20 mouse cellular contexts compared by ENCODE assay signal in the genomic region with DNA sequence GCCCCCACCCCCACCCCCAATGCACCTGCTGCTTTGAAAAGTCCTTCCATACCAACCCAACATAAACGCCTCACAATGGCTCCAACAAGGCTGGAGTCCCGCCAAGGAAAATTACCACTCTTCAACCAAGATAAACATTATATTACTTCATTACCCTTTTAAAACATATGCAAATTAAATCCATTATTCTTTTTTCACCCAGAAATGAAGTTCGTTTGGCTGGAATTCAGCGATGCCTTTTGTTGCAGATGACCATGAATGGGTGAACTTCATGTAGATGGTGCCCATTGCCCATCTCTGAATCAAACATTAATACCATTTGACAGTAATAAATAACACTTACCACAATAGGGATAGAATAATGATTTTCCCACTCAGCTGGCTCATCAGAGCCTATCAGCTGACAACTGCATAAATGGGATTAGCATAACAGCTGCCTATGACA.
DNase-seq lines count a peak whose midpoint lies in the region; ATAC-seq and TF ChIP-seq lines count a peak whose summit lies in the region.
"Had no signal": no experiment of that assay in that cellular context is flagged by ENCODE, and none has a peak within 500 bp of the region (broad histone marks: within the 10 kb centered on the region; RNA-seq: fewer than 3 reads in every experiment).

No protein-coding gene starts in this region.

- H3K9ac ChIP-seq in hindbrain, embryonic 11.5 days (ENCODE audit: low read depth, low read length), result no peak overlapping the region
- H3K9ac ChIP-seq in hindbrain, embryonic 16.5 days (ENCODE audit: low read depth, low read length), result no peak overlapping the region
- no peak overlapping the region for H3K9ac ChIP-seq in hindbrain, embryonic 14.5 days
- H3K9ac ChIP-seq in lung, postnatal 0 days (replicated peaks; ENCODE audit: low read depth), result no peak overlapping the region
- H3K9ac ChIP-seq: limb, embryonic 15.5 days; liver, embryonic 15.5 days; neural tube, embryonic 12.5 days had no signal

- TF ChIP-seq EP300 in lung, postnatal 0 days (IDR thresholded peaks at IDR 0.05), result no peak

- H3K27me3 ChIP-seq in hindbrain, embryonic 11.5 days (ENCODE audit: control insufficient read depth, insufficient read depth, low read length), result no peaks in the 10 kb centered on the region
- no peaks in the 10 kb centered on the region for H3K27me3 ChIP-seq in hindbrain, embryonic 16.5 days (replicated peaks; ENCODE audit: control insufficient read depth, insufficient read depth, low read length)
- H3K27me3 ChIP-seq in hindbrain, embryonic 14.5 days (ENCODE audit: control insufficient read depth, insufficient read depth, low read length), result no peaks in the 10 kb centered on the region
- no peaks in the 10 kb centered on the region for H3K27me3 ChIP-seq in lung, postnatal 0 days (replicated peaks; ENCODE audit: insufficient read depth, low read length)
- H3K27me3 ChIP-seq: CH12.LX; limb, embryonic 15.5 days; liver, embryonic 15.5 days; neural tube, embryonic 12.5 days had no signal

- H3K4me3 ChIP-seq in hindbrain, embryonic 11.5 days (ENCODE audit: low read depth, low read length), result no peak overlapping the region
- H3K4me3 ChIP-seq in hindbrain, embryonic 16.5 days (ENCODE audit: low read length), result no peak overlapping the region
- H3K4me3 ChIP-seq in hindbrain, embryonic 14.5 days (replicated peaks; ENCODE audit: low read length), result no peak overlapping the region
- H3K4me3 ChIP-seq in lung, postnatal 0 days (ENCODE audit: low read depth, low read length), result no peak overlapping the region
- H3K4me3 ChIP-seq: layer of hippocampus, adult 2 months; limb, embryonic 15.5 days; liver, embryonic 15.5 days; neural tube, embryonic 12.5 days had no signal

- H3K4me2 ChIP-seq in hindbrain, embryonic 11.5 days (replicated peaks; ENCODE audit: low read depth, low read length), result no peak overlapping the region
- no peak overlapping the region for H3K4me2 ChIP-seq in hindbrain, embryonic 16.5 days (ENCODE audit: low read length)
- H3K4me2 ChIP-seq in hindbrain, embryonic 14.5 days (replicated peaks), result no peak overlapping the region
- no peak overlapping the region for H3K4me2 ChIP-seq in lung, postnatal 0 days (replicated peaks; ENCODE audit: low read depth, low read length)
- H3K4me2 ChIP-seq: limb, embryonic 15.5 days; liver, embryonic 15.5 days; neural tube, embryonic 12.5 days had no signal

- no peaks in the 10 kb centered on the region for H3K4me1 ChIP-seq in hindbrain, embryonic 11.5 days (replicated peaks; ENCODE audit: control insufficient read depth, insufficient read depth, low read length)
- 0 out of 2 replicates have a peak, but pooled peaks cover 3% of the 10 kb centered on the region for H3K4me1 ChIP-seq in hindbrain, embryonic 16.5 days (ENCODE audit: control insufficient read depth, insufficient read depth, low read depth, low read length)
- H3K4me1 ChIP-seq in hindbrain, embryonic 14.5 days (replicated peaks; ENCODE audit: control insufficient read depth, insufficient read depth, low read length), result no peaks in the 10 kb centered on the region
- H3K4me1 ChIP-seq in lung, postnatal 0 days (ENCODE audit: insufficient read depth, low read depth, low read length), result no peaks in the 10 kb centered on the region
- H3K4me1 ChIP-seq: limb, embryonic 15.5 days; liver, embryonic 15.5 days; neural tube, embryonic 12.5 days had no signal

- peak; percentile 45; the same call in 1 of the 2 replicates for ATAC-seq in hindbrain, embryonic 11.5 days (ENCODE audit: low FRiP score)
- ATAC-seq in hindbrain, embryonic 16.5 days, result no peak
- ATAC-seq in hindbrain, embryonic 14.5 days (ENCODE audit: low FRiP score), result no peak; the same call in 1 of the 2 replicates
- no peak for ATAC-seq in granulocyte monocyte progenitor cell, adult 5-6 weeks (replicated peaks; ENCODE audit: poor library complexity, severe bottlenecking)
- no peak for ATAC-seq in lung, postnatal 0 days

- no peak overlapping the region for H3K27ac ChIP-seq in hindbrain, embryonic 11.5 days (ENCODE audit: low read depth, low read length)
- H3K27ac ChIP-seq in hindbrain, embryonic 16.5 days (ENCODE audit: low read depth, low read length), result no peak overlapping the region
- no peak overlapping the region for H3K27ac ChIP-seq in hindbrain, embryonic 14.5 days
- H3K27ac ChIP-seq in lung, postnatal 0 days (ENCODE audit: low read length), result no peak overlapping the region
- H3K27ac ChIP-seq: kidney, postnatal 0 days; limb, embryonic 15.5 days; liver, embryonic 15.5 days; neural tube, embryonic 12.5 days had no signal

- H3K9me3 ChIP-seq in hindbrain, embryonic 11.5 days (ENCODE audit: control insufficient read depth, low read length), result no peaks in the 10 kb centered on the region
- H3K9me3 ChIP-seq in hindbrain, embryonic 16.5 days (ENCODE audit: control insufficient read depth, low read length), result no peaks in the 10 kb centered on the region
- no peaks in the 10 kb centered on the region for H3K9me3 ChIP-seq in hindbrain, embryonic 14.5 days (ENCODE audit: control insufficient read depth, low read length)
- H3K9me3 ChIP-seq in lung, postnatal 0 days (ENCODE audit: low read length), result no peaks in the 10 kb centered on the region
- H3K9me3 ChIP-seq: limb, embryonic 15.5 days; liver, embryonic 15.5 days; neural tube, embryonic 12.5 days had no signal

- no peak for DNase-seq in hindbrain, embryonic 11.5 days (ENCODE audit: low spot score)
- DNase-seq in right cerebral cortex, postnatal 4 days, result peak; percentile 32
- no peak for DNase-seq in right cerebral cortex, postnatal 25 days
- peak; percentile 36 for DNase-seq in hindbrain, embryonic 14.5 days (ENCODE audit: low spot score)
- DNase-seq in embryo, embryonic 10 days (ENCODE audit: low spot score), result no peak
- no peak for DNase-seq in lung, postnatal 0 days (ENCODE audit: low spot score)
- DNase-seq: adrenal gland, postnatal 36 days; cerebellum, adult 8-10 months; gastrocnemius, postnatal 25 days; kidney, adult 18-20 months; layer of hippocampus, postnatal 36 days; lung, postnatal 10 days had no signal

- H3K36me3 ChIP-seq in hindbrain, embryonic 11.5 days (ENCODE audit: control insufficient read depth, insufficient read depth, low read length), result no peaks in the 10 kb centered on the region
- no peaks in the 10 kb centered on the region for H3K36me3 ChIP-seq in hindbrain, embryonic 16.5 days (ENCODE audit: control insufficient read depth, insufficient read depth, low read length)
- H3K36me3 ChIP-seq in hindbrain, embryonic 14.5 days (replicated peaks; ENCODE audit: control insufficient read depth, insufficient read depth), result no peaks in the 10 kb centered on the region
- no peaks in the 10 kb centered on the region for H3K36me3 ChIP-seq in lung, postnatal 0 days (ENCODE audit: insufficient read depth, low read length)
- H3K36me3 ChIP-seq: limb, embryonic 15.5 days; liver, embryonic 15.5 days; neural tube, embryonic 12.5 days had no signal

- 64% methylated on average over 4 of the region's 4 CpGs for WGBS in hindbrain, embryonic 11.5 days
- WGBS in hindbrain, embryonic 16.5 days, result 32% methylated on average over 4 of the region's 4 CpGs
- WGBS in hindbrain, embryonic 14.5 days, result 26% methylated on average over 4 of the region's 4 CpGs
- WGBS in lung, postnatal 0 days, result 78% methylated on average over 4 of the region's 4 CpGs

- no peak for TF ChIP-seq CTCF in lung, postnatal 0 days (IDR thresholded peaks at IDR 0.05)

Comparison
In these comparisons a context has a peak if more than half of its experiments do, and no peak if none do; other contexts are left out.
1. DNase-seq: peak in right cerebral cortex, postnatal 4 days (single experiment) and hindbrain, embryonic 14.5 days (single experiment); none in hindbrain, embryonic 11.5 days (single experiment), right cerebral cortex, postnatal 25 days (single experiment), embryo, embryonic 10 days (single experiment) and lung, postnatal 0 days (single experiment).